Mouse (Mus musculus) heart, adult 2 months (tissue): Measurements from ENCODE around the gene Clba1. TPM values are rescaled to one million over a fixed set of nuclear protein-coding genes. Genes with fewer than 3 reads are reported as not detected.
A peak's percentile ranks its signal among the peaks of the same experiment; 100 is the strongest.

Source experiments
- DNase-seq, 2 experiments: peaks; one replicate each; pipeline ENCODE4 v3.0.0; 2021
- H3K27ac ChIP-seq: fragments of 200-600 bp; 2 replicates; pipeline ENCODE4 v1.8.1; 2022
- H3K27me3 ChIP-seq: fragments of 200-500 bp; 2 replicates; pipeline ENCODE4 v1.6.1; 2012; ENCODE audit warnings: mild to moderate bottlenecking, low read length, inconsistent platforms, mixed read lengths; ENCODE audit not compliant: control insufficient read depth, insufficient read depth
- H3K36me3 ChIP-seq: fragments of 200-500 bp; 2 replicates; pipeline ENCODE4 v1.6.1; 2012; ENCODE audit warnings: low read length, inconsistent platforms; ENCODE audit not compliant: control insufficient read depth, insufficient read depth
- H3K4me1 ChIP-seq: fragments of 200-500 bp; 2 replicates; pipeline ENCODE4 v1.6.1; 2011; ENCODE audit warnings: low read length; ENCODE audit not compliant: control insufficient read depth, insufficient read depth
- H3K4me3 ChIP-seq: fragments of 200-600 bp; 2 replicates; pipeline ENCODE4 v1.8.1; 2022
- H3K79me2 ChIP-seq: fragments of 200-500 bp; replicated peaks from 2 replicates; pipeline ENCODE4 v1.6.1; 2012; ENCODE audit warnings: mild to moderate bottlenecking, inconsistent platforms, low read length, moderate library complexity, mixed read lengths; ENCODE audit not compliant: control insufficient read depth, insufficient read depth
- H3K9ac ChIP-seq: fragments of 200-500 bp; 2 replicates; pipeline ENCODE4 v1.6.1; 2012; ENCODE audit warnings: low read depth, mild to moderate bottlenecking, control low read depth, inconsistent platforms, low read length, mixed read lengths
- CTCF ChIP-seq: fragments of 200-600 bp; IDR thresholded peaks from 2 replicates; pipeline ENCODE4 v1.8.1; 2022; ENCODE audit warnings: antibody characterized with exemption, mild to moderate bottlenecking, moderate library complexity
- EP300 ChIP-seq: fragments of 200-500 bp; IDR thresholded peaks from 2 replicates; pipeline ENCODE4 v1.6.1; 2011; ENCODE audit warnings: low read depth, low read length, control low read depth; ENCODE audit not compliant: insufficient read depth
- POLR2A ChIP-seq: fragments of 200-500 bp; IDR thresholded peaks from 2 replicates; pipeline ENCODE4 v1.6.1; 2011; ENCODE audit warnings: mild to moderate bottlenecking, low read depth, low read length, control low read depth; ENCODE audit not compliant: insufficient read depth
- WGBS: fragments of 180-500 bp; shearing (Covaris S2); methylation state at CpG from one replicate; pipeline ENCODE4 v1.1.7; 2018; 5-methylcytosine and 5-hydroxymethylcytosine counted together
- intact Hi-C: fragments of 180-260 bp; cut with DNase I; formaldehyde crosslinking; loops from one replicate; pipeline ENCODE4 v1.15.1; 2025
- polyA plus RNA-seq: library from polyadenylated mRNA; depleted of rRNA; stranded (reverse); fragments of >200 nt; gene quantifications from 2 replicates; pipeline ENCODE4 v1.2.3, GENCODE M21; 2012
- total RNA-seq, 2 experiments: library from RNA; stranded (reverse); gene quantifications; 2 replicates each; pipeline ENCODE4 v1.2.3; 2021

The Clba1 gene
- total and polyA plus RNA-seq, 3 experiments: 1.7 to 3.1 (median 2.0) TPM

GRCm38 (mm10) chr12:112801864-112802846 is 6.6 kb upstream of the Clba1 start, which contains the start of gene Ahnak2:
Gene Ahnak2 (minus strand): TSS chr12:112802657.
- intact Hi-C loops: no loop called here
- peaks cover 3% of the 10 kb centered on the region; the same call in 1 of the 2 replicates for H3K4me1 ChIP-seq
- peak within 1 kb of the TSS; percentile 61 for H3K9ac ChIP-seq
- WGBS: 6% methylated on average over 62 of the region's 69 CpGs
- TF ChIP-seq CTCF: no peak
- no peak for TF ChIP-seq EP300
- TF ChIP-seq POLR2A: no peak
- H3K27me3 ChIP-seq: peaks cover 2% of the 10 kb centered on the region; the same call in 1 of the 2 replicates
- no peak for DNase-seq
- no peaks in the 10 kb centered on the region for H3K79me2 ChIP-seq
- no peaks in the 10 kb centered on the region for H3K36me3 ChIP-seq
- peak within 1 kb of the TSS; percentile 39 for H3K4me3 ChIP-seq
- H3K27ac ChIP-seq: no peak within 1 kb of the TSS

GRCm38 (mm10) chr12:112802917-112803316 is 5.8 kb upstream of the Clba1 start:
- Histone ChIP-seq H3K36me3 (no peaks in the 10 kb centered on the region), H3K4me3 (no peak overlapping the region), H3K9ac (no peak overlapping the region), H3K4me1 (peaks cover 1% of the 10 kb centered on the region; the same call in 1 of the 2 replicates), H3K79me2 (no peaks in the 10 kb centered on the region), H3K27me3 (peaks cover 2% of the 10 kb centered on the region; the same call in 1 of the 2 replicates), H3K27ac (no peak overlapping the region)
- WGBS: 60% methylated on average over 3 of the region's 3 CpGs
- TF ChIP-seq CTCF (no peak), POLR2A (no peak), EP300 (no peak)
- no peak for DNase-seq
- intact Hi-C loops: no loop called here

- no peak for TF ChIP-seq EP300
- TF ChIP-seq CTCF: no peak
- H3K9ac ChIP-seq: no peak overlapping the region
- H3K4me3 ChIP-seq: no peak overlapping the region
- H3K36me3 ChIP-seq: no peaks in the 10 kb centered on the region
- peaks cover 2% of the 10 kb centered on the region; the same call in 1 of the 2 replicates for H3K27me3 ChIP-seq
- no peak overlapping the region for H3K27ac ChIP-seq
- DNase-seq: peak; percentile 50 to 65
- intact Hi-C loops: no loop called here
- peaks cover 1% of the 10 kb centered on the region; the same call in 1 of the 2 replicates for H3K4me1 ChIP-seq
- H3K79me2 ChIP-seq: no peaks in the 10 kb centered on the region
- 31% methylated on average over 13 of the region's 13 CpGs for WGBS
Measured at GRCm38 (mm10) chr12:112804046-112804445, 4.7 kb upstream of the Clba1 start.

GRCm38 (mm10) chr12:112806044-112806443 is 2.7 kb upstream of the Clba1 start:
- Histone ChIP-seq H3K4me1 (peaks cover 1% of the 10 kb centered on the region; the same call in 1 of the 2 replicates), H3K27ac (no peak overlapping the region), H3K79me2 (no peaks in the 10 kb centered on the region), H3K36me3 (no peaks in the 10 kb centered on the region), H3K9ac (no peak overlapping the region), H3K4me3 (no peak overlapping the region), H3K27me3 (peaks cover 2% of the 10 kb centered on the region; the same call in 1 of the 2 replicates)
- DNase-seq: no peak
- intact Hi-C loops: no loop called here
- TF ChIP-seq EP300 (no peak), CTCF (no peak), POLR2A (no peak)
- 70% methylated on average over 6 of the region's 6 CpGs for WGBS

GRCm38 (mm10) chr12:112807796-112808195 is 941 bp upstream of the Clba1 start:
- Histone ChIP-seq H3K4me3 (no peak overlapping the region), H3K27me3 (no peaks in the 10 kb centered on the region), H3K36me3 (no peaks in the 10 kb centered on the region), H3K27ac (no peak overlapping the region), H3K4me1 (no peaks in the 10 kb centered on the region; the same call in 1 of the 2 replicates), H3K79me2 (no peaks in the 10 kb centered on the region), H3K9ac (no peak overlapping the region)
- WGBS: 89% methylated on average over 4 of the region's 4 CpGs
- TF ChIP-seq EP300 (no peak), POLR2A (no peak), CTCF (no peak)
- DNase-seq: no peak
- intact Hi-C loops: loop anchor here (2.0 kb wide), 1 partner anchor 23 kb away; no protein-coding TSS in a partner anchor
